Mouse (Mus musculus) embryonic facial prominence, embryonic 14.5 days (tissue): ENCODE measurements around the gene Dexi. TPM values are rescaled to one million over a fixed set of nuclear protein-coding genes. Genes with fewer than 3 reads are reported as not detected.

Experiments
- ATAC-seq: fragments of 200-750 bp; cut with Nextera tagmentation; 2 replicates; pipeline ENCODE4 v1.8.0; 2017; ENCODE audit warnings: low read depth, moderate number of reproducible peaks, moderate TSS enrichment
- DNase-seq: peaks from one replicate; pipeline ENCODE4 v3.0.0-alpha.2; 2015; ENCODE audit warnings: low spot score
- H3K27ac ChIP-seq: fragments of 300-500 bp; sonication (generic); replicated peaks from 2 replicates; pipeline ENCODE4 v1.5.1; 2014; ENCODE audit warnings: low read depth, mild to moderate bottlenecking, low read length, moderate library complexity
- H3K27me3 ChIP-seq: fragments of 300-500 bp; sonication (generic); replicated peaks from 2 replicates; pipeline ENCODE4 v1.6.1; 2014; ENCODE audit warnings: low read length; ENCODE audit not compliant: control insufficient read depth, insufficient read depth
- H3K36me3 ChIP-seq: fragments of 300-500 bp; sonication (generic); 2 replicates; pipeline ENCODE4 v1.6.1; 2014; ENCODE audit warnings: low read length, mixed read lengths; ENCODE audit not compliant: control insufficient read depth, insufficient read depth
- H3K4me1 ChIP-seq: fragments of 300-500 bp; sonication (generic); 2 replicates; pipeline ENCODE4 v1.6.1; 2014; ENCODE audit warnings: antibody characterized with exemption, low read length; ENCODE audit not compliant: control insufficient read depth, insufficient read depth
- H3K4me2 ChIP-seq: fragments of 300-500 bp; sonication (generic); 2 replicates; pipeline ENCODE4 v1.6.1; 2014; ENCODE audit warnings: low read depth, mild to moderate bottlenecking, low read length, moderate library complexity, mixed read lengths
- H3K4me3 ChIP-seq: fragments of 300-500 bp; sonication (generic); 2 replicates; pipeline ENCODE4 v1.5.1; 2014; ENCODE audit warnings: low read depth, mild to moderate bottlenecking, low read length
- H3K9ac ChIP-seq: fragments of 300-500 bp; sonication (generic); 2 replicates; pipeline ENCODE4 v1.6.1; 2014; ENCODE audit warnings: low read depth, mild to moderate bottlenecking, low read length, moderate library complexity, mixed read lengths
- H3K9me3 ChIP-seq: fragments of 300-500 bp; sonication (generic); 2 replicates; pipeline ENCODE4 v1.6.1; 2016; ENCODE audit warnings: low read length; ENCODE audit not compliant: control insufficient read depth
- WGBS: fragments of 180-500 bp; shearing (Covaris S2); extraction: QIAGEN DNeasy Blood & Tissue Kit; methylation state at CpG from one replicate; pipeline ENCODE4 v1.1.7; 2014; 5-methylcytosine and 5-hydroxymethylcytosine counted together
- polyA plus RNA-seq: library from polyadenylated mRNA; unstranded; fragments of >200 nt; fragmentation: Nextera tagmentation; extraction: Ambion mirVana; gene quantifications from 2 replicates; pipeline ENCODE4 v1.2.1, GENCODE M21; 2014

Gene Dexi
- polyA plus RNA-seq, 1 experiment from 2014 or later: 30.3 TPM

GRCm38 (mm10) chr16:10501865-10502264 lies 41.0 kb downstream of the Dexi start:
- Histone ChIP-seq H3K4me1 (no peaks in the 10 kb centered on the region), H3K4me2 (no peak overlapping the region), H3K9ac (no peak overlapping the region), H3K9me3 (no peaks in the 10 kb centered on the region), H3K27me3 (no peaks in the 10 kb centered on the region), H3K36me3 (no peaks in the 10 kb centered on the region), H3K4me3 (no peak overlapping the region), H3K27ac (no peak overlapping the region)
- ATAC-seq (no peak), DNase-seq (peak; percentile 74)
- 14% methylated on average over 8 of the region's 8 CpGs for WGBS

DNA sequence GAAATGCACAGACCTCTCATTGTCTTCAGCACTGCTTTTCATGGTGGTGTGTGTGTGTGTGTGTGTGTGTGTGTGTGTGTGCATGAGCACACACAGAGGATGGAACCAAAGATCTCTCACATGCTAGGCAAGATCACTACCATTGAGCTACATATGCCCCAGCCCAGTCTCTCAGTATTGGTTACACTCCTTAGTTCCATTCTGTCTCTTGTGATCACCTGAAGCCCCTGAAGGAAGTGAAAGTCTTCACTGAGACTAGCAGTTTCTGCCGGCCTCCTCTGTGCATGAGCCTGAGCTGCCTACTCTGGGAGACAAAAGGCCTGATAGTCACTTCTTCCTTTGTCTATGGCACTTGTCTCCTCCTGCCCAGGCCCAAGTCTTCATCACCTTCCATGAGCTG lies 43.7 kb downstream of the Dexi start:
- no peak for DNase-seq
- no peaks in the 10 kb centered on the region for H3K4me1 ChIP-seq
- no peak overlapping the region for H3K4me3 ChIP-seq
- H3K4me2 ChIP-seq: no peak overlapping the region
- no peaks in the 10 kb centered on the region for H3K27me3 ChIP-seq
- H3K27ac ChIP-seq: no peak overlapping the region
- H3K9me3 ChIP-seq: no peaks in the 10 kb centered on the region
- no peak overlapping the region for H3K9ac ChIP-seq
- WGBS: 44% methylated on average over 1 of the region's 1 CpGs
- ATAC-seq: no peak
- no peaks in the 10 kb centered on the region for H3K36me3 ChIP-seq

DNA sequence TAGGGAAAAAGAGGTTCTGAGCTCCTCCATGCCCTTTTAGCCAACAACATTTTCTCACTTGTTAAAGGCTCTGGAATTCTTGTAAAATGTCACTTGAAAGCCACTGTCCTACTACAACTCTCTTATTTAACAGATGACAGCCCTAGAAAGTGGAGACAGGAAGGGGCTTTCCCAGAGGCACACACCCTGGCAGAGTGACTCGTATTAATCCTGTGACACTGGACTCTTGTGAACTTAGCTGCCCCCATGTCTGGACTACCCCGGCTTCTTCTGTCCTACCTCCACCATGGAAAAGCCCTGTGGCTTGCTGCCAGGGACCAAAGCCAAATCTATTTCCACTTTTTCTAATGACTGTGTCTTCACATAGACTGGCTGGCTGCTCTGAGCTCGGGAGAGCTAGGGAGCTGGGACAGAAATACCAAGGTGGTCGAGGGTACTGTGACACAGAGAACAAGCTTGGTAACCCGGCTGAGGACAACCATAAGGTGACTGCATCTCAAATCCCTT lies 44.7 kb downstream of the Dexi start:
- Histone ChIP-seq H3K27ac (no peak overlapping the region), H3K9me3 (no peaks in the 10 kb centered on the region), H3K9ac (no peak overlapping the region), H3K4me2 (no peak overlapping the region), H3K4me3 (no peak overlapping the region), H3K27me3 (no peaks in the 10 kb centered on the region), H3K4me1 (no peaks in the 10 kb centered on the region), H3K36me3 (no peaks in the 10 kb centered on the region)
- no peak for DNase-seq
- no peak for ATAC-seq
- 64% methylated on average over 5 of the region's 5 CpGs for WGBS

- Histone ChIP-seq H3K9ac (no peak overlapping the region), H3K9me3 (no peaks in the 10 kb centered on the region), H3K27me3 (0 out of 2 replicates have a peak, but pooled peaks cover under 1% of the 10 kb centered on the region), H3K36me3 (no peaks in the 10 kb centered on the region), H3K4me2 (no peak overlapping the region), H3K27ac (no peak overlapping the region), H3K4me3 (no peak overlapping the region), H3K4me1 (no peaks in the 10 kb centered on the region)
- ATAC-seq (no peak), DNase-seq (no peak)
- WGBS: 61% methylated on average over 2 of the region's 2 CpGs
Measured at GRCm38 (mm10) chr16:10495824-10496298, 47.0 kb downstream of the Dexi start.

- no peak for DNase-seq
- WGBS: 70% methylated on average over 3 of the region's 3 CpGs
Measured at GRCm38 (mm10) chr16:10492587-10492986, 50.3 kb downstream of the Dexi start.

GRCm38 (mm10) chr16:10491716-10492115 lies 51.1 kb downstream of the Dexi start:
- Histone ChIP-seq H3K4me3 (no peak overlapping the region), H3K4me1 (no peaks in the 10 kb centered on the region), H3K9me3 (no peaks in the 10 kb centered on the region), H3K4me2 (no peak overlapping the region), H3K36me3 (no peaks in the 10 kb centered on the region), H3K27ac (no peak overlapping the region), H3K27me3 (0 out of 2 replicates have a peak, but pooled peaks cover 4% of the 10 kb centered on the region), H3K9ac (no peak overlapping the region)
- DNase-seq: no peak
- WGBS: 77% methylated on average over 4 of the region's 4 CpGs
- ATAC-seq: no peak

More at GRCm38 (mm10) chr16:10492587-10492986, 50.3 kb downstream of the Dexi start:
- H3K27ac ChIP-seq: no peak overlapping the region
- H3K4me3 ChIP-seq: no peak overlapping the region
- ATAC-seq: no peak
- H3K36me3 ChIP-seq: no peaks in the 10 kb centered on the region
- H3K9me3 ChIP-seq: no peaks in the 10 kb centered on the region
- 0 out of 2 replicates have a peak, but pooled peaks cover 4% of the 10 kb centered on the region for H3K27me3 ChIP-seq
- no peaks in the 10 kb centered on the region for H3K4me1 ChIP-seq
- no peak overlapping the region for H3K4me2 ChIP-seq
- no peak overlapping the region for H3K9ac ChIP-seq

DNA sequence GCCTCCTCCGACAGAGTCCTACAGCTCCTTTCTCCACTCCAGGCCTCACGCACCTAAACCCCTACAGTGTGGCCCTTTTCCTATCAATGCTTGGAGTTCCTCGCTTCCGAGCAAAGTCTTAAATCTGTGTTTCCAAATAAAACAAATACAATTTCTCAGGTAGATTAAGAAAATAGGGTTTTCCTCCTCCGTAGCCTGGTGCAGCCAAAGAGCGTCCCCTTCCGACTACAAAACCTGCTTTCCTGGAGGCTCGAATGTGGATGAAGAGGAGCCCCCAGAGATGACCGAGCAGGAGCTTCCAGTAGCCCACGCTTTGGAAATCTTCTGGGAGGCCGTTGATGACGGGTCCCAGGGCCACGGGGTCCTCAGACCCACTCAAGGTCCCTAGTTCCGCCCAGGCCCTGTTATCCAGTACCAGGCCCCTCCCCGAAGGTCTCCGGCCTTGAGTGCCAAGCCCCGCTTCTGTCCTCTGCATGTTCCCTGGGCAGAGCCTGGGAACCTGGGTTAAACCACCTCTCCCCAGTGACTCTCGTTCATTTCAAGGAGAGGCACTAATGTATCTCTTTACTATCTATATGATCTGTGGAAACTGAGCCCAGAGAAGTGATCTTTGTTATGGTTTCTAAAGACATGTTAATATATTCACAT lies 52.2 kb downstream of the Dexi start:
- H3K27me3 ChIP-seq: 0 out of 2 replicates have a peak, but pooled peaks cover 4% of the 10 kb centered on the region
- no peak overlapping the region for H3K4me2 ChIP-seq
- 81% methylated on average over 18 of the region's 18 CpGs for WGBS
- ATAC-seq (no peak), DNase-seq (no peak)
- no peak overlapping the region for H3K9ac ChIP-seq
- H3K36me3 ChIP-seq: no peaks in the 10 kb centered on the region
- no peak overlapping the region for H3K27ac ChIP-seq
- no peaks in the 10 kb centered on the region for H3K9me3 ChIP-seq
- H3K4me3 ChIP-seq: no peak overlapping the region
- H3K4me1 ChIP-seq: no peaks in the 10 kb centered on the region

DNA sequence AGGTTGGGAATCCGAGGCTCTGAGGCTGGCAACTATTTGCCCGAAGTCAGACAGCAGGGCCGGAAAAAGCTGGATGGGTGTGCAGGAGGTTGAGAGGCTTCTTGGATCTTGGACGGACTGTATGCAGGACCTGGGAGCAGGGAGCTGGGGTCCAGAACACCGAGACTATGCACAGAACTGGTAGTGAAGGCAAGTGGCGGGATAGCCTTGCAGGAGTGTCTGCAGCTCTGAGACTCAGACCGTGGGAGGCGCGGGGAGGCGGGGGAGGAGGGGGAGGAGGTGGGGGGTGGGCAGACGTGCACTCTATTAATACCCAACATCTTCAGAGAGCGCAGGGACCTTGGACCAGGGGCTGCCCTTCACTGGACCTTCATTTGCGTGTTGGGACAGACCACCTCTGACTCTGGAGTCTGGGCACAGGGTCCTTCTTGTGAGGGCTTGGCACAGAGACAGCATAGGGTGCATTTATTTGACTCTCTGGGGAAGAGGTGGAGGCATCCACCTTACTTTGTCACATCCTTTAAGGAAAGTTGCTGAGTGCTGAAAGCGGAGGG lies 52.9 kb downstream of the Dexi start:
- H3K27me3 ChIP-seq: 0 out of 2 replicates have a peak, but pooled peaks cover 4% of the 10 kb centered on the region
- H3K9me3 ChIP-seq: no peaks in the 10 kb centered on the region
- H3K4me1 ChIP-seq: no peaks in the 10 kb centered on the region
- no peak overlapping the region for H3K27ac ChIP-seq
- WGBS: 21% methylated on average over 11 of the region's 14 CpGs
- DNase-seq (no peak), ATAC-seq (no peak)
- no peak overlapping the region for H3K9ac ChIP-seq
- peak overlapping the region; percentile 42 for H3K4me2 ChIP-seq
- no peaks in the 10 kb centered on the region for H3K36me3 ChIP-seq
- peak overlapping the region; percentile 7; the same call in 1 of the 2 replicates for H3K4me3 ChIP-seq
